Mouse (Mus musculus): ENCODE results near the gene Timm8a2. TPM values are rescaled to one million over a fixed set of nuclear protein-coding genes. Genes with fewer than 3 reads are reported as not detected.

Gene Timm8a2
- total and polyA plus RNA-seq, 2 experiments from 2014 or later = not detected

DNA sequence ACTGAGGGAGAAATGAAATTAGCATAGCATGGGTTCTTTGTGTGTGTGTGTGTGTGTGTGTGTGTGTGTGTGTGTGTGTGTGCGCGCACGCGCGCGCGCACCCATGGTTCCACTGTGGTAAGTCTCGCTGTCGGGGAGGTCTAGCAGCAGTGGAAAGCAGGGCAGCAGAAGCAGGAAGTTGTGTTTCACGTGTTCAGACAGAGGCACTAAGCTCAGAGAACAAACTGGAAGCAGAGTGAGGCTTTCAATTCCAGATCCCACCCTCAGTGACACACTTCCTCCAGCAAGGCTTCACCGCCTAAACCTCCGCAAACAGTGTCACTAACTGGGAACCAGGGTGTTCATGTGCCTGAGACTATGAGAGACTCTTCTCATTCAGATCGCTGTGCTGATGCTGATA, 25.0 kb upstream of the Timm8a2 start:
- no peak overlapping the region for H3K4me2 ChIP-seq (ENCODE audit: low read depth, low read length)
- no peak overlapping the region for H3K9ac ChIP-seq (replicated peaks; ENCODE audit: low read length)
- H3K36me3 ChIP-seq (ENCODE audit: insufficient read depth, low read length) = peaks cover 8% of the 10 kb centered on the region; the same call in 1 of the 2 replicates
- H3K9me3 ChIP-seq (ENCODE audit: low read length) = no peaks in the 10 kb centered on the region
- DNase-seq (ENCODE audit: low spot score) (no peak), ATAC-seq (no peak)
- no peaks in the 10 kb centered on the region for H3K27me3 ChIP-seq (ENCODE audit: insufficient read depth, low read length)
- no peak for TF ChIP-seq CTCF (IDR thresholded peaks at IDR 0.05; ENCODE audit: low read depth)
- WGBS = 89% methylated on average over 13 of the region's 13 CpGs
- H3K4me3 ChIP-seq (ENCODE audit: low read length) = no peak overlapping the region
- no peak overlapping the region for H3K27ac ChIP-seq
- H3K4me1 ChIP-seq (ENCODE audit: insufficient read depth, low read length) = no peaks in the 10 kb centered on the region

DNA sequence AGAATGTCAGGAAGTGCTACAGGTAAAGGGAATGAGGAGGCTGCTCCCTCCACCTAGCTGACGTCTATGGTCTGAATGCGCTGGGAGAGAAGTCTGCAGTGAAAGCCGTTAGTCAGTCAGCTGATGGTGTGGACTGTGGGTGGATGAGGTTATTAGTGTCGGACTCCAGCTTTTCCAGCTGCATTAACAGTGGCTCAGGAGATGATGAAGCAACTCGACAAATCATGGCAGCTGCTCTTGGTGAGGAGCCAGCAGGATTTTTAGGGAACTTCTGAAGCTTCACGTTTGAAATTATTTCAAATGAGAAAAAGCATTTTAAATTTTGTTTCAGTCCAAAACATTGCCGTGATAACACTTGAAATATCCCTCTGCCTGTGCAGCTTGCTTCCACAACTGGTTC, 24.2 kb upstream of the Timm8a2 start:
- whole genome bisulfite sequencing = 82% methylated on average over 7 of the region's 7 CpGs
- H3K27me3 ChIP-seq (ENCODE audit: insufficient read depth, low read length) = no peaks in the 10 kb centered on the region
- ATAC-seq (no peak), DNase-seq (ENCODE audit: low spot score) (no peak)
- H3K4me1 ChIP-seq (ENCODE audit: insufficient read depth, low read length) = no peaks in the 10 kb centered on the region
- no peaks in the 10 kb centered on the region for H3K9me3 ChIP-seq (ENCODE audit: low read length)
- H3K9ac ChIP-seq (replicated peaks; ENCODE audit: low read length) = no peak overlapping the region
- TF ChIP-seq CTCF (IDR thresholded peaks at IDR 0.05; ENCODE audit: low read depth) = no peak
- no peak overlapping the region for H3K4me2 ChIP-seq (ENCODE audit: low read depth, low read length)
- H3K36me3 ChIP-seq (ENCODE audit: insufficient read depth, low read length) = peaks cover 8% of the 10 kb centered on the region; the same call in 1 of the 2 replicates
- H3K4me3 ChIP-seq (ENCODE audit: low read length) = no peak overlapping the region
- no peak overlapping the region for H3K27ac ChIP-seq

DNA sequence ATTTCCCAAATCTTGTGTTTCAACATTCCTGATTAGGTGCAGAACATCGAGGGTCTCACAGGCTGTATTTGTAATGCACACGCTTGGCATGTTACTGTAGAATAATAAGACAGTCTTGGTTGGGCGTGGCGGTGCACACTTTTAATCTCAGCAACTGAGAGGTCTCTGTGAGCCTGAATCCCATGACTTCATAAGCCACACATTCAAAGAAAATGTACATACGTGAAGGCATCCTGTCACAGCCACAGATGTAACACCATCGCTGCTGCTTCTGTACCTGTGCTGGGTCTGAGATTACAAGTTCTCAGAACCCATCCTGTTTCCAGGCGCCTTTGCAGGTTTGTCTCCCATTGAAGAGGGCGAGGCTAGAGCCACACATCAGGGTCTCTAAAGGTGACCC, 22.7 kb upstream of the Timm8a2 start:
- ATAC-seq = no peak
- no peak overlapping the region for H3K4me2 ChIP-seq (ENCODE audit: low read depth, low read length)
- no peak for TF ChIP-seq CTCF (IDR thresholded peaks at IDR 0.05; ENCODE audit: low read depth)
- H3K4me3 ChIP-seq (ENCODE audit: low read length) = no peak overlapping the region
- WGBS = 93% methylated on average over 8 of the region's 8 CpGs
- no peaks in the 10 kb centered on the region for H3K27me3 ChIP-seq (ENCODE audit: insufficient read depth, low read length)
- DNase-seq (ENCODE audit: low spot score) = no peak
- H3K9me3 ChIP-seq (ENCODE audit: low read length) = no peaks in the 10 kb centered on the region
- H3K4me1 ChIP-seq (ENCODE audit: insufficient read depth, low read length) = no peaks in the 10 kb centered on the region
- H3K9ac ChIP-seq (replicated peaks; ENCODE audit: low read length) = no peak overlapping the region
- H3K27ac ChIP-seq = no peak overlapping the region
- peaks cover 8% of the 10 kb centered on the region; the same call in 1 of the 2 replicates for H3K36me3 ChIP-seq (ENCODE audit: insufficient read depth, low read length)

DNA sequence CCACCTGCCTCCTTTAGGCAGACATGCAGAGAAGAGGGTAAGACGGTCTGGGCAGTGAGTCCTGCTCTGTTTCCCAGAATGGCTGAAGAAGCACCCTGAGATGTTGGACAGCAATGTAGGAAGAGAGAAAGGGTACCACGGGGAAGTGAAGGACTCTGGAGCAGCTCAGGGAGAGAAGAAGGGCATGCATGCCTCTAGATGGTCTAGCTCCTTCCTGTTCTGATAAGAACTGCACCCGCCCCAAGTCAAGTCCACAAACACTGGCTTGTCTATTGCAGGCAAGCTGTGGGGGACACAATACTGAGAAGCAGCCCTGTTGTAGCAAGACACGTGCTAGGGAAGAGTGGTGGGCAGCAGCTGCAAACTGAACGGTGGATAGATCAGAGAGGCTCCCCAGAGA, 22.3 kb upstream of the Timm8a2 start:
- ATAC-seq = no peak
- no peak overlapping the region for H3K9ac ChIP-seq (replicated peaks; ENCODE audit: low read length)
- no peaks in the 10 kb centered on the region for H3K9me3 ChIP-seq (ENCODE audit: low read length)
- no peak for TF ChIP-seq CTCF (IDR thresholded peaks at IDR 0.05; ENCODE audit: low read depth)
- H3K36me3 ChIP-seq (ENCODE audit: insufficient read depth, low read length) = peaks cover 8% of the 10 kb centered on the region; the same call in 1 of the 2 replicates
- WGBS = 82% methylated on average over 5 of the region's 5 CpGs
- no peak for DNase-seq (ENCODE audit: low spot score)
- H3K4me2 ChIP-seq (ENCODE audit: low read depth, low read length) = no peak overlapping the region
- no peaks in the 10 kb centered on the region for H3K27me3 ChIP-seq (ENCODE audit: insufficient read depth, low read length)
- no peak overlapping the region for H3K27ac ChIP-seq
- H3K4me1 ChIP-seq (ENCODE audit: insufficient read depth, low read length) = no peaks in the 10 kb centered on the region
- no peak overlapping the region for H3K4me3 ChIP-seq (ENCODE audit: low read length)

DNA sequence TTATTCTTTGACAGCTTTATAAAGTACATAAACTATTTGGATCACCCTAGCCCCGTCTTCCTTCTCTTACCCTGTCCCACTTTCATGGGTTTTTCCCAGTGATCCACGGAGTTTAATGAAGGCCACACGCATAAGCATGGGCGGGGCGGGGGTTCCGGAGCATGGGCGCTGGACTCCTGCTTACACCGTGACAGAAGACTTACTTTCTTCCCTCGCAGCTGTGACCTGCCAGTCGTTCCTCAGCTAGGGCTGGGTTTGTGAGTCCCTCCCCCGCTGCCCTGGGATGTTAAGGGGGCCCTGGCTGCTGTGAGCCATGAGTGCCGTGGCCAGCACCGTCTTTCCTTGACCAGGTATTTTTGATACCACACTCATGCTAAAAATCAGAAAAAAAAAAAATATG, 21.7 kb upstream of the Timm8a2 start:
- H3K27me3 ChIP-seq (ENCODE audit: insufficient read depth, low read length) = no peaks in the 10 kb centered on the region
- H3K36me3 ChIP-seq (ENCODE audit: insufficient read depth, low read length) = peaks cover 8% of the 10 kb centered on the region; the same call in 1 of the 2 replicates
- no peak overlapping the region for H3K4me2 ChIP-seq (ENCODE audit: low read depth, low read length)
- WGBS = 84% methylated on average over 13 of the region's 13 CpGs
- no peaks in the 10 kb centered on the region for H3K9me3 ChIP-seq (ENCODE audit: low read length)
- ATAC-seq (no peak), DNase-seq (ENCODE audit: low spot score) (no peak)
- H3K27ac ChIP-seq = no peak overlapping the region
- no peak overlapping the region for H3K9ac ChIP-seq (replicated peaks; ENCODE audit: low read length)
- no peak for TF ChIP-seq CTCF (IDR thresholded peaks at IDR 0.05; ENCODE audit: low read depth)
- no peak overlapping the region for H3K4me3 ChIP-seq (ENCODE audit: low read length)
- H3K4me1 ChIP-seq (ENCODE audit: insufficient read depth, low read length) = no peaks in the 10 kb centered on the region

DNA sequence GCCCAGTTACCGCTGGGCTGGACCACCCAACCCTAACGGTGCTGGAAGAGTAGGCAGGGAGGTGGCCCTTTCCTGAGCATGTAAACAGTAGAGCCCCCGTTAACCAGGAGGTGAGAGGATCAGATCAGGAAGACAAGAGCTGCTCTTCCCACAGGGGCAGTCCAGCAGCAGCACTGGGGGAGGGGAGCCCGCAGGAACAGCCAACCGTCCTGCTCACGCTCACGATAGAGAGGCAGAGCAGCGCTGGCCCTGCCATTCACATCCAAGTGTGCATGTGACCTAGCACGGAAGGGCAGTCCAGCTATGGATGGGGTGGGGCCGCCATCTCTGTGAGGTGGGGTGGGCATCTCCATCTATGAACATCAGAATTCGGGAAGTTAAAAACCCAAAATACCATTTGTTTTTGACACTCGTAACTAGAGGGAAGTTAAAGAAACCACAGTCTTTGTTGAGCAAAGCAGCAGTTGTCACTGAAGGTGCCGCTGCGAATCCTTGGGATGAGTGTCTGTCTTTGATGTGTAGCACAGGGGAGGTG, 21.0 kb upstream of the Timm8a2 start:
- 86% methylated on average over 14 of the region's 14 CpGs for WGBS
- H3K4me3 ChIP-seq (ENCODE audit: low read length) = no peak overlapping the region
- no peak overlapping the region for H3K4me2 ChIP-seq (ENCODE audit: low read depth, low read length)
- H3K9ac ChIP-seq (replicated peaks; ENCODE audit: low read length) = no peak overlapping the region
- H3K27me3 ChIP-seq (ENCODE audit: insufficient read depth, low read length) = no peaks in the 10 kb centered on the region
- H3K27ac ChIP-seq = no peak overlapping the region
- no peak for TF ChIP-seq CTCF (IDR thresholded peaks at IDR 0.05; ENCODE audit: low read depth)
- H3K9me3 ChIP-seq (ENCODE audit: low read length) = no peaks in the 10 kb centered on the region
- DNase-seq (ENCODE audit: low spot score) (no peak), ATAC-seq (no peak)
- no peaks in the 10 kb centered on the region for H3K4me1 ChIP-seq (ENCODE audit: insufficient read depth, low read length)
- peaks cover 8% of the 10 kb centered on the region; the same call in 1 of the 2 replicates for H3K36me3 ChIP-seq (ENCODE audit: insufficient read depth, low read length)

DNA sequence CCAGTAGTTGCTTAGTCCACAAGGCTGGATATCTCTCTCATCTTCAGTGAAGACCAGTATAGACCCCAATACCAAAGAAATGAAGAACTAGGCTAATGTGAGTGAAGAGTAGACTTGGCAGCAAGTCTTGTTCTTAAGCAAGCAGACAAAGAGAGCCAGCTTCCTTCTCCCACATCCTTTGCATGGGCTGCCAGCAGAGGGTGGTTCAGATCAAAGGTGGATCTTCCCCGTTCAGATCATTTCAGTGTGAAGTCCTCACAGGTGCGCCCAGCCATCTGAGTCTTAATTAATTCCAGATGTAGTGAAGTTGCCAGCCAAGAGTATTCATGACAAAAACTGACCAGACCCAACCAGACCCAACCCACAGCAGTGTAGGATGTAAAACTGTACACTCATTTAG, 16.5 kb upstream of the Timm8a2 start:
- no peak for ATAC-seq
- WGBS = 84% methylated on average over 2 of the region's 2 CpGs
- H3K4me2 ChIP-seq (ENCODE audit: low read depth, low read length) = no peak overlapping the region
- no peak overlapping the region for H3K9ac ChIP-seq (replicated peaks; ENCODE audit: low read length)
- no peak overlapping the region for H3K27ac ChIP-seq
- DNase-seq (ENCODE audit: low spot score) = no peak
- peaks cover 16% of the 10 kb centered on the region; the same call in 1 of the 2 replicates for H3K36me3 ChIP-seq (ENCODE audit: insufficient read depth, low read length)
- no peaks in the 10 kb centered on the region for H3K9me3 ChIP-seq (ENCODE audit: low read length)
- no peaks in the 10 kb centered on the region for H3K27me3 ChIP-seq (ENCODE audit: insufficient read depth, low read length)
- TF ChIP-seq CTCF (IDR thresholded peaks at IDR 0.05; ENCODE audit: low read depth) = no peak
- H3K4me3 ChIP-seq (ENCODE audit: low read length) = no peak overlapping the region
- H3K4me1 ChIP-seq (ENCODE audit: insufficient read depth, low read length) = no peaks in the 10 kb centered on the region
